Mouse (Mus musculus) hindbrain, postnatal 0 days (tissue): ENCODE measurements at regions not wholly inside any gene's neighbourhood (a gene's known extent, or its start where the extent isn't known, plus 50 kb on each side); places are given as distances from the start of the nearest gene placed in this dataset.

ENCODE experiments used
- ATAC-seq: fragments of 200-750 bp; cut with Nextera tagmentation; 2 replicates; pipeline ENCODE4 v1.8.0; 2017; ENCODE audit warnings: mild to moderate bottlenecking, moderate TSS enrichment, moderate library complexity
- DNase-seq: peaks from one replicate; pipeline ENCODE4 v3.0.0-alpha.2; 2015; ENCODE audit warnings: low spot score
- H3K27ac ChIP-seq: fragments of 300-500 bp; sonication (generic); 2 replicates; pipeline ENCODE4 v1.5.1; 2014; ENCODE audit warnings: mild to moderate bottlenecking
- H3K27me3 ChIP-seq: fragments of 300-500 bp; sonication (generic); 2 replicates; pipeline ENCODE4 v1.6.1; 2014; ENCODE audit warnings: low read length, mixed read lengths; ENCODE audit not compliant: insufficient read depth
- H3K36me3 ChIP-seq: fragments of 300-500 bp; sonication (generic); 2 replicates; pipeline ENCODE4 v1.6.1; 2014; ENCODE audit warnings: low read length, mixed read lengths; ENCODE audit not compliant: insufficient read depth
- H3K4me1 ChIP-seq: fragments of 300-500 bp; sonication (generic); 2 replicates; pipeline ENCODE4 v1.6.1; 2014; ENCODE audit warnings: antibody characterized with exemption, low read length, mixed read lengths; ENCODE audit not compliant: insufficient read depth
- H3K4me2 ChIP-seq: fragments of 300-500 bp; sonication (generic); 2 replicates; pipeline ENCODE4 v1.6.1; 2014; ENCODE audit warnings: low read depth, mild to moderate bottlenecking, low read length, moderate library complexity, mixed read lengths
- H3K4me3 ChIP-seq: fragments of 300-500 bp; sonication (generic); 2 replicates; pipeline ENCODE4 v1.5.1; 2014; ENCODE audit warnings: low read length
- H3K9ac ChIP-seq: fragments of 300-500 bp; sonication (generic); replicated peaks from 2 replicates; pipeline ENCODE4 v1.6.1; 2014; ENCODE audit warnings: mild to moderate bottlenecking, low read length, moderate library complexity, mixed read lengths
- H3K9me3 ChIP-seq: fragments of 300-500 bp; sonication (generic); 2 replicates; pipeline ENCODE4 v1.6.1; 2016; ENCODE audit warnings: low read length, mixed read lengths
- CTCF ChIP-seq: IDR thresholded peaks from 2 replicates; pipeline ENCODE4 v1.5.1; 2016; ENCODE audit warnings: antibody characterized with exemption, control low read depth, low read depth
- WGBS: fragments of 180-500 bp; shearing (Covaris S2); extraction: QIAGEN DNeasy Blood & Tissue Kit; methylation state at CpG from one replicate; pipeline ENCODE4 v1.1.7; 2014; 5-methylcytosine and 5-hydroxymethylcytosine counted together

DNA sequence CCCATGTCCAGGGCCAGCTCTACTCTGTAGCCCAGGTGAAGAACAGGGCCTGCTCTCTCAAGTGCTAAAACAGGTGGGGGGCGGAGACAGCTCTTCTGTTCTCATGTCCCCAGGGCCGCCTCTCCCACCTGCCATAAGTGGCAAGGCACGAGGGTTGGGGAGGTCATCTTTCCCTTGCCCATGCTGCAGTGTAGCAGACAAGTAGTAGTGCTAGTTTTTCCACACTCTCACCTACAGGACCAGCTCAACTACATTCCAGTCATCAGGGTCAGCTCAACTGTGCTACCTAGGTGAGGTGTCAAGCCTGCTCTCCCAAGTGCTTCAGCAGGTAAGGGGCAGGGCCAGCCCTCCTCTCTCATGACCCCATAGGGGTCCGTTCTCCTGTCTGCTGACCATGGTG, 219.8 kb downstream of the Otol1 start:
- TF ChIP-seq CTCF, result no peak
- Histone ChIP-seq H3K9me3 (no peaks in the 10 kb centered on the region), H3K4me3 (no peak overlapping the region), H3K27ac (no peak overlapping the region), H3K4me2 (no peak overlapping the region), H3K4me1 (no peaks in the 10 kb centered on the region), H3K27me3 (no peaks in the 10 kb centered on the region), H3K9ac (no peak overlapping the region), H3K36me3 (no peaks in the 10 kb centered on the region)
- 92% methylated on average over 4 of the region's 4 CpGs for WGBS
- no peak for ATAC-seq
- no peak for DNase-seq

DNA sequence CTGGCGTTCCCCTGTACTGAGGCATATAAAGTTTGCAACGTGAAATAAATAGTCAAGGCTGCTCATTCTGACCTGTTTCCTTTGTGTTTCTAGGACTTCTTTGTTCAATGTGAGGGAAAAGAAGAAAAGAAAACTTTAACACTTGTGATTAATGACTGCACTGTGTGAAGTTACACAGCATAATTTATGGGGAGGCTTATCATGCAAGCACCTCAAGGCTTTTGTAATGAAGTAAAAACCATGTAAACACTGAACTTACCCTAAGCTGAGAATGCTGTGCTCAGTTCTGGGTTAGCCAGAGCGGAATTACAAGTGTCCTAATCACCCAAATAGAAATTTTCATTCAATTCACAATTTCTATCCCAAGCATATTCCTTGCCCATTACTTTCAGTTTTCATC, 241.2 kb downstream of the Otol1 start:
- Histone ChIP-seq H3K27ac (no peak overlapping the region), H3K36me3 (no peaks in the 10 kb centered on the region), H3K9me3 (no peaks in the 10 kb centered on the region), H3K4me1 (no peaks in the 10 kb centered on the region), H3K27me3 (no peaks in the 10 kb centered on the region), H3K4me3 (no peak overlapping the region), H3K9ac (no peak overlapping the region), H3K4me2 (no peak overlapping the region)
- no peak for ATAC-seq
- WGBS, result 42% methylated on average over 3 of the region's 3 CpGs
- no peak for DNase-seq
- TF ChIP-seq CTCF, result no peak

DNA sequence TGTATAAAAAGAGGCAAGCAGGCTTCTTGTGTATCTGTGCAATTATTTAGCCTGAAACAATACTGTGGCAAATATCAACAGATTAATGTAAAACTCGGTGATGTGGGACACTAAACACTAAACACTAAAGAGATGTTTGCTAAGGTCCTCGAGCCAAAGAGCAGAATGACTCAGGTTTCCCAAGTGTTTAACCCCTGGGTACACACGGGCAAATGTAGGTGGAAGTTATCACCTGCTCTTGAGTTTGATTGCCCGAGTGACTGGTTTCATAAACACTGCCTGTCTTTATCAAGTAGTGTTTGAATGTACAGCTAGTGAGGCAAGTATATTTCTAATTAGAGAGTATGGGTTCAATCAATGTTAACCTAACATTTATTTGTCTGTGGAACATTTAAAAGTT, 242.5 kb downstream of the Otol1 start:
- DNase-seq (no peak), ATAC-seq (no peak)
- TF ChIP-seq CTCF, result no peak
- H3K9ac ChIP-seq, result no peak overlapping the region
- H3K27ac ChIP-seq, result no peak overlapping the region
- WGBS, result 89% methylated on average over 4 of the region's 4 CpGs
- no peak overlapping the region for H3K4me3 ChIP-seq
- H3K9me3 ChIP-seq, result no peaks in the 10 kb centered on the region
- H3K4me1 ChIP-seq, result no peaks in the 10 kb centered on the region
- no peaks in the 10 kb centered on the region for H3K27me3 ChIP-seq
- H3K36me3 ChIP-seq, result no peaks in the 10 kb centered on the region
- H3K4me2 ChIP-seq, result no peak overlapping the region

DNA sequence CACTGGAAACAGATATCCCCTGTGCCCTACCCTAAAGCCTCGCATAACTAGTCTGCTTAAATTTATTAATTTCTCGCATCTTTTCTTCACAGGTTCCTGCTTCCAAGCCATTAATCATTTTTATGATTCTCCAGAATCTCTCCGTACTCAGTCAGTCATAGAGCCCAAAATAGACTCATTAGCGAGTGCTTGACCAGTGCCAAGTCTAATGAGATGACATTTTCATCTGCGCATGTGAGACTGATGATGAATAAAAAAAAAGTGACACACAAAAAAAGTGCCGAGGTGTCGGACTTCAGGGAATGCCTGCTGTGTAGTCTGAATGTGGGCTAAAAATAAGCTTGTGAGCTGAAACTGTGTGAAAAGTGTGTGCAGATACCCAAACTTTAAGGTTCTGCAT, 243.3 kb downstream of the Otol1 start:
- ATAC-seq (no peak), DNase-seq (no peak)
- Histone ChIP-seq H3K36me3 (no peaks in the 10 kb centered on the region), H3K9ac (no peak overlapping the region), H3K9me3 (no peaks in the 10 kb centered on the region), H3K4me1 (no peaks in the 10 kb centered on the region), H3K4me2 (no peak overlapping the region), H3K27me3 (no peaks in the 10 kb centered on the region), H3K27ac (no peak overlapping the region), H3K4me3 (no peak overlapping the region)
- no peak for TF ChIP-seq CTCF
- WGBS, result 63% methylated on average over 7 of the region's 7 CpGs

DNA sequence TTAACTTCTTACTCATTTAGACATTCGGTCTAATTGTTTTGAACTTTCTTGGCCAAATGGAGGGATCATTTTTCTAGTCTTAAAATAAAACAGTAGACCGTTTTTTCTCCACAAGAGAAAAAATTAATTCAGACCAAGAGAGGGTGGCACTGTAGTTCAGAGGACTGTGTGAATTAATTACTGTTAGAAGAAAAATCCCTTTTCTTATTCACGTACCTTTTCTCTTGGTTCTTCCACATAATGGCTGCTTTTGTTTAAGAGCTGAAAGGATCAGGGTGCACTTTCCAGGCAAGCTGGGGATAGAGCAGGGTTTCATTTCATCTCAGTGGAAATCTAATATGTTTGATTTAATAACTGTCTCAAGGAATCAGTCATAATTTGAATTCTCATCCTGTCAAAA, 255.9 kb downstream of the Otol1 start:
- H3K9me3 ChIP-seq, result no peaks in the 10 kb centered on the region
- H3K27ac ChIP-seq, result no peak overlapping the region
- ATAC-seq (no peak), DNase-seq (no peak)
- 42% methylated on average over 3 of the region's 3 CpGs for WGBS
- no peak overlapping the region for H3K4me3 ChIP-seq
- TF ChIP-seq CTCF, result no peak
- no peaks in the 10 kb centered on the region for H3K4me1 ChIP-seq
- no peaks in the 10 kb centered on the region for H3K27me3 ChIP-seq
- no peak overlapping the region for H3K9ac ChIP-seq
- no peak overlapping the region for H3K4me2 ChIP-seq
- H3K36me3 ChIP-seq, result no peaks in the 10 kb centered on the region

DNA sequence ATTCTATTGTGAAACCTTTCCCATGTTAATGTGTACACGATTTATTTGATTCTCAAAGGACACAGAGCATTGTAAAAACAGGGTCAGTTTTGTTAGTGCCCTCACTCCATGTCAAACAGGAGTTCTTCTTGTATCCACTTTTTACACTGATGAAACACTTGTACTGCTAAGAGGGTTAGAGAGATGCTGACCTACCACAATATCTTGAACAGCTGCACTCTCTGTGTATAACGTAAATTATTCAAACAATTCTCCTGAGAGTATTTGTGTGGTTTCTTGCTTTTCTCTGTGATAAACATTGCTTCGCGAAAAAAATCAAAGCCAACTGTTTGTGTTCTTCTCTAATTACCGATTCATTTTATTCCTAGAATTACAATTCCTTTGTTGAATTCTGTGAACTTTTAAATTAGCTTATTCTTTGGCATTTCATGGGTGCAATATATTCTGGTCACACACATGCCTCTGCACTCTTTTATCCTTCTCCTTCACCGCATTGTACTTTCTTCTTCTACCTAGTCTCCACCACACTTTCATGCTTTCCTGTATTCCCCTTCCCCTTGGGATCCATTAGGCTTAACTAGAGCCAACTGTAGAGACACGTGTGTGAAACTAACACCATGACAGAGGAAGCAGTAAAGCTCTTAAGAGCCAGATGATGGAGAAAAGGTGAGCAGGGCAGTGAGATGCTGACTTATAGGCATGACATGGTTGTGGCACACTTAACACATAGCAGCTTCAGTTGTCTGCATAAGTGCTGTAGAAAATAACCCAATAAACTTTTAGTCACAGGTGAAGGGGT, 281.4 kb downstream of the Otol1 start:
- Histone ChIP-seq H3K4me1 (no peaks in the 10 kb centered on the region), H3K27ac (no peak overlapping the region), H3K4me3 (no peak overlapping the region), H3K36me3 (no peaks in the 10 kb centered on the region), H3K4me2 (no peak overlapping the region), H3K27me3 (no peaks in the 10 kb centered on the region), H3K9me3 (no peaks in the 10 kb centered on the region), H3K9ac (no peak overlapping the region)
- 48% methylated on average over 7 of the region's 7 CpGs for WGBS
- DNase-seq, result no peak
- no peak for ATAC-seq
- TF ChIP-seq CTCF, result no peak

DNA sequence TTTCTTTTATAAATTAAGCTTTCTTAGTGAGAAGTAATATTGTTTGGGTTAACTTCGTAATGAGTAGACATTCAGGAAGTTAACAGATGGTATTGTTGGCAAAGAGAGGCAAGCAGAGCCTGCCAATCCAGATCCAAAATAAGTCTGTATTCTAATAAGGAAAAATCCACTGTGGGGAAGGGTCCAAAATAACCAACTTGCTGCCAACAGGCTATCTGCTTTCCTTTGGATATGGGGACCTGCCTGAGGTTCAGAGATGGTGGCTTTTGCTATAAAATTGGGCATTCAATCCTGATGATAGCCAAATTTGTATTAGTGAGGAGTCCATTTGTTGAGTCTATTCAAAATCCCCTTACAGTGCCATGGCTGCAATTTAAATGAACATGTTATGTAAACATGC, 300.1 kb downstream of the Otol1 start:
- H3K4me2 ChIP-seq, result no peak overlapping the region
- no peak overlapping the region for H3K4me3 ChIP-seq
- no peaks in the 10 kb centered on the region for H3K27me3 ChIP-seq
- H3K9ac ChIP-seq, result no peak overlapping the region
- H3K36me3 ChIP-seq, result no peaks in the 10 kb centered on the region
- ATAC-seq (no peak), DNase-seq (peak; percentile 28)
- TF ChIP-seq CTCF, result no peak
- H3K9me3 ChIP-seq, result no peaks in the 10 kb centered on the region
- 52% methylated on average over 1 of the region's 1 CpGs for WGBS
- no peaks in the 10 kb centered on the region for H3K4me1 ChIP-seq
- H3K27ac ChIP-seq, result no peak overlapping the region
